Mouse (Mus musculus) embryonic fibroblast, embryonic 13.5 days (primary cell): ENCODE results near the gene Adk.

Experiments used
- CTCF ChIP-seq: IDR thresholded peaks from 2 replicates; pipeline ENCODE4 v1.5.1; 2011; ENCODE audit warnings: mild to moderate bottlenecking, control low read depth, low read length, moderate library complexity, borderline replicate concordance; ENCODE audit not compliant: insufficient read depth
- POLR2A ChIP-seq: IDR thresholded peaks from 2 replicates; pipeline ENCODE4 v1.6.1; 2011; ENCODE audit warnings: low read depth, mild to moderate bottlenecking, control low read depth, low read length, moderate library complexity

GRCm38 (mm10) chr14:21127215-21127614, 74.8 kb downstream of the Adk start:
- TF ChIP-seq POLR2A (no peak), CTCF (no peak)
